Mouse (Mus musculus) midbrain, embryonic 14.5 days (tissue): ENCODE measurements at regions not wholly inside any gene's neighbourhood (a gene's known extent, or its start where the extent isn't known, plus 50 kb on each side); places are given as distances from the start of the nearest gene placed in this dataset.
"Not testable (repeated sequence)": the region's sequence is repeated elsewhere in the genome, so short reads cannot be mapped to it uniquely, and the experiment has no call there.

Experiments used
- ATAC-seq: fragments of 200-750 bp; cut with Nextera tagmentation; 2 replicates; pipeline ENCODE4 v1.8.0; 2017; ENCODE audit warnings: moderate number of reproducible peaks, moderate library complexity; ENCODE audit not compliant: low FRiP score, low TSS enrichment
- DNase-seq: peaks from one replicate; pipeline ENCODE4 v3.0.0-alpha.2; 2015
- H3K27ac ChIP-seq: fragments of 300-500 bp; sonication (generic); replicated peaks from 2 replicates; pipeline ENCODE4 v1.5.1; 2014; ENCODE audit warnings: mild to moderate bottlenecking, low read depth, low read length, moderate library complexity
- H3K27me3 ChIP-seq: fragments of 300-500 bp; sonication (generic); 2 replicates; pipeline ENCODE4 v1.6.1; 2014; ENCODE audit warnings: low read length, control low read depth, mixed read lengths; ENCODE audit not compliant: control insufficient read depth, insufficient read depth
- H3K36me3 ChIP-seq: fragments of 300-500 bp; sonication (generic); 2 replicates; pipeline ENCODE4 v1.6.1; 2014; ENCODE audit warnings: low read length, control low read depth; ENCODE audit not compliant: control insufficient read depth, insufficient read depth
- H3K4me1 ChIP-seq: fragments of 300-500 bp; sonication (generic); 2 replicates; pipeline ENCODE4 v1.6.1; 2014; ENCODE audit warnings: mild to moderate bottlenecking, antibody characterized with exemption, low read length, control low read depth; ENCODE audit not compliant: control insufficient read depth, insufficient read depth
- H3K4me2 ChIP-seq: fragments of 300-500 bp; sonication (generic); 2 replicates; pipeline ENCODE4 v1.6.1; 2014; ENCODE audit warnings: mild to moderate bottlenecking, low read length, moderate library complexity
- H3K4me3 ChIP-seq: fragments of 300-500 bp; sonication (generic); replicated peaks from 2 replicates; pipeline ENCODE4 v1.5.1; 2014; ENCODE audit warnings: low read depth, low read length
- H3K9ac ChIP-seq: fragments of 300-500 bp; sonication (generic); replicated peaks from 2 replicates; pipeline ENCODE4 v1.6.1; 2014; ENCODE audit warnings: mild to moderate bottlenecking, low read length, moderate library complexity
- H3K9me3 ChIP-seq: fragments of 300-500 bp; sonication (generic); 2 replicates; pipeline ENCODE4 v1.6.1; 2016; ENCODE audit warnings: low read length, control low read depth, mixed read lengths; ENCODE audit not compliant: control insufficient read depth
- WGBS: fragments of 180-500 bp; shearing (Covaris S2); extraction: QIAGEN DNeasy Blood & Tissue Kit; methylation state at CpG from one replicate; pipeline ENCODE4 v1.1.7; 2014; 5-methylcytosine and 5-hydroxymethylcytosine counted together

DNA sequence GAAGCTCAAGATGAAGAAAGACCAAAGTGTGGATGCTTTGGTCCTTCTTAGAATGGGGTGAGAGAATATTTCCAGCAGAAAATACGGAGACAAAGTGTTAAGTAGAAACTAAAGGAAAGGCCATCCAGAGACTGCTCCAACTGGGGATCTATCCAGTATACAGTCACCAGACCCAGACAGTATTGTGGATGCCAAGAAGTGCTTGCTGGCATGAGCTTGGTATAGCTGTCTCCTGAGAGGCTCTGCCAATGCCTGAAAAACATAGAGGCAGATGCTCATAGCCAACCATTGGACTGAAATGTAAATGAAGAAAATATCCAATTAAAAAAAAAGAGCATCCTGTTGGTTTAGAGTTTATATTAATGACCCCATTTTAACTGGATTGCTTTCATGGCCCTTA lies 253.8 kb downstream of the Gm8797 start:
- Histone ChIP-seq H3K36me3 (no peaks in the 10 kb centered on the region), H3K9ac (no peak overlapping the region), H3K4me1 (no peaks in the 10 kb centered on the region), H3K4me3 (no peak overlapping the region), H3K9me3 (no peaks in the 10 kb centered on the region), H3K4me2 (no peak overlapping the region), H3K27me3 (no peaks in the 10 kb centered on the region), H3K27ac (no peak overlapping the region)
- DNase-seq (no peak), ATAC-seq (no peak)
- WGBS: 90% methylated on average over 1 of the region's 1 CpGs

DNA sequence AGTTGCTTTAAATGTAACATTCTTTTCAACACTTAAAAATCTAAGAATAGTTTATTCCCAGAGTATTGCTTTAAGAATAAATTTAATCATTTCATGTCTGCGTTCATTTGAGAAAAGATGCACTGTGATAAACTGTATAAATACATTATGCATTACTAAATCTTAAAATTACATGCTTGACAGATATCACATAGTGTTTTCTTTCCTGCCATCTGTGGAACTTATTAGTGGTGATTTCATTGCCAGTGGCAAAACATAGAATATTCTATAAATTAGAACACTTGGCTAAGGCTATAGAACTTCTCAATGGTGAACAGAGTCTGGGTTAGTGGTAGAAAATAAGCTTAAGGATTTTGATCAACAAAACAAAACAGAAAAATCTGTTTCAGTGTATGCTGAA lies 268.1 kb downstream of the Gm8797 start:
- Histone ChIP-seq H3K4me1 (no peaks in the 10 kb centered on the region), H3K27ac (no peak overlapping the region), H3K4me3 (no peak overlapping the region), H3K9ac (no peak overlapping the region), H3K9me3 (no peaks in the 10 kb centered on the region), H3K4me2 (no peak overlapping the region), H3K27me3 (no peaks in the 10 kb centered on the region), H3K36me3 (no peaks in the 10 kb centered on the region)
- 76% methylated on average over 1 of the region's 1 CpGs for WGBS
- DNase-seq: no peak
- no peak for ATAC-seq

DNA sequence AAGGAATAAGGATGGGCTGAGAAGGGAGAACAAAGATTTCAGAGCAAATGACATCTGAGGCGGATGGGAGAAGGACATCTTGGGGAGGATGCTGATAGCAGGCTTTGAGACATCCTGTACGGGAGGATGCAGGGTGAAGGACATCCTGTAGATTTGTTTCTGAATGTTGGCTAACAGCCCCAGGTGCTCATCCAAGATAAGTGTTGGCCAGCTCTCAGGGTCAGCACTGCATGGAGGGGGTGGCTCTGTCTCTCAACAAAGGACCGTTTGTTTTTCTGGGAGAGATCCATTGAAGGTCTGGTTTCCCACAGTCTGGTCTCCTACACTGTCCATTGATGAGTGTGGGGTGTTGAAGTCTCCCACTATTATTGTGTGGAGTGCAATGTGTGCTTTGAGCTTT lies 290.7 kb downstream of the Gm8797 start:
- H3K4me2 ChIP-seq, H3K27me3 ChIP-seq, H3K36me3 ChIP-seq, H3K27ac ChIP-seq, DNase-seq, H3K4me1 ChIP-seq, H3K4me3 ChIP-seq, H3K9ac ChIP-seq, H3K9me3 ChIP-seq, ATAC-seq: not testable (repeated sequence)
- WGBS: 78% methylated on average over 3 of the region's 3 CpGs

DNA sequence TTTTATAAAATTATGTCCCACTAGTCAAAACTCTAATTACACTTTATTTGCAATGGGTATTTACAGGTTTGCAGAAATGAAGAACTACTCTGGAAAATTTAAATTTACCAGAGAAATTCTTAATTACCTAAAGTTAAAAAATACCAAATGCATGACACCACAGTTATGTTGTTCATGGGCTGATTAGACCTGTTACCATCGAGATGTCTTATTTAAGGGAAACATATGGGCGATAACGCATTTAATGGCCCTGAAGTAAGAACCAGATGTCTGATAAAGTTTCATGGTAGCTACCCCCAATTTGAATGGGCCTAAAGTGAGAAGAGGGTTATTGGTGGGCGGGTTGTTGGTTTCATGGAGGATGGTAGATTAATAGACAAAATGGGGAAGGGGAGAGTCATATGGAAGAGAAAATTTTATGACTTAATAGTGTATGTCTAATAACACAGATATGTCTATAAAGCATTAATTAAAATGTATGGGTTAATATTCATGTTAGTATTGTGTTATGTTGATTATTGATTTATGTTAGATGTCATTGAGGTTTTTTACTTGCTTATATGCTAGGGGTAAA lies 299.0 kb downstream of the Gm8797 start:
- H3K9ac ChIP-seq: no peak overlapping the region
- H3K9me3 ChIP-seq: no peaks in the 10 kb centered on the region
- WGBS: 94% methylated on average over 4 of the region's 4 CpGs
- no peak for ATAC-seq
- no peak overlapping the region for H3K27ac ChIP-seq
- no peak overlapping the region for H3K4me3 ChIP-seq
- no peaks in the 10 kb centered on the region for H3K4me1 ChIP-seq
- no peaks in the 10 kb centered on the region for H3K27me3 ChIP-seq
- no peaks in the 10 kb centered on the region for H3K36me3 ChIP-seq
- DNase-seq: no peak
- no peak overlapping the region for H3K4me2 ChIP-seq

DNA sequence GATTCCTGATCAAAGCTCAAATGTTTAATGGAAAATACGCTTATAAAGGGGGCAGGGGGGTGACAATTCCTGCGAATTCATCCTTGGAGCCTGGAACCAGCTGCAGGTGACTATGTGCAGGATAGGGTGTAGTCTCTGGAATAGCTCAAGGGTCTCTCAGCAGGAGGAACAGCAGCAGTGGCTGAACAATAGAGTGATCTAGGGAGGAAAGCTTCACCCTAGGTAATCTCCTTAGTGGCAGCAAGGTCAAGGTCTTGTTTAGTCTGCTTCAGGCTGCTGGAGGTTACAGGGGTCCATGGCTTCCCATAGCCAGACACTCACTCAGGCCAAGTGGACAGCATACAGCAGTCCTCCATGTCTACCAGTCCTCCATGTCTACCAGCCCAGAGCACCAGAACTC lies 301.3 kb downstream of the Gm8797 start:
- no peak overlapping the region for H3K27ac ChIP-seq
- WGBS: 92% methylated on average over 2 of the region's 2 CpGs
- no peak overlapping the region for H3K9ac ChIP-seq
- ATAC-seq (no peak), DNase-seq (no peak)
- no peak overlapping the region for H3K4me3 ChIP-seq
- no peak overlapping the region for H3K4me2 ChIP-seq
- H3K9me3 ChIP-seq: no peaks in the 10 kb centered on the region
- no peaks in the 10 kb centered on the region for H3K36me3 ChIP-seq
- H3K27me3 ChIP-seq: no peaks in the 10 kb centered on the region
- H3K4me1 ChIP-seq: no peaks in the 10 kb centered on the region

DNA sequence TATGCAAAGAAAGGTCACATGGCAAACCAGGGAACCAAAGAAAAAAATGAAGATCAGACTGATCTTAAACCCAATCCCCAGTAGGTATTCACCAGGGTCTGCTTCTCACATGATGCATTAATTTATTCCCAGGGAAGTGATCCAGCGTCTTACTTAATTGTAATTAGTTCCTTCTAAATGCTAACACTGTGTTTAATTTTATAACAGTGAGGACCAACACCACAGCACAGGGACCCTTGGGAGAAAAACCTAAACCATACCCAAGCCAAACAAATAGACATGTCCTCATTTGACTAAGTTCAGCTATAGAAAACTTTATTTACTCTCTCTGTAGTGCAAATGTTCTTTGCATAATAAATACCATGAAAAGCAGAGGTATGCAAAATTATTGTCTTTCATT lies 333.2 kb downstream of the Gm8797 start:
- Histone ChIP-seq H3K4me1 (no peaks in the 10 kb centered on the region), H3K27me3 (no peaks in the 10 kb centered on the region), H3K4me3 (no peak overlapping the region), H3K36me3 (no peaks in the 10 kb centered on the region), H3K9ac (no peak overlapping the region), H3K27ac (no peak overlapping the region), H3K4me2 (no peak overlapping the region), H3K9me3 (no peaks in the 10 kb centered on the region)
- DNase-seq (no peak), ATAC-seq (no peak)
- WGBS: 23% methylated on average over 1 of the region's 1 CpGs

DNA sequence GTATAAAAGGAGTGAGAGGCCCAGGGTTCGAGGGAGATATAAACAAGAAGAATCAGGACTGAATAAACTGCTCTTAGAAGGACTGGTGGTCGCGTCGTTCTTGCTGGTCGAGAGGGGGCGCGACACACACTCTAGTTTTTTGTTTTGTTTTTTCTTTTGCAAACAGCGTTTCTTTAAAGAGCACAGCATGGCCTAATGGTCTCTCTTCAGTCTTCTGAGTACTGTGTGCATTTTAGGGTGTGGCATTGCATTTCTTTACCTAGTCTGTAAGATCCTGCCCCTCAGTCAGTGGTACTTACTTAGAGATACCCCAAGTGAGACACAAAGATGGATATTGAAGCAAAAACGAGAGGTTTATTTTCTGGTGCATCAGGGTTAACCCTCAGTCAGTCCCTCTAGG lies 336.7 kb downstream of the Gm8797 start:
- Histone ChIP-seq H3K27ac (no peak overlapping the region), H3K9me3 (no peaks in the 10 kb centered on the region), H3K27me3 (no peaks in the 10 kb centered on the region), H3K9ac (no peak overlapping the region), H3K4me1 (no peaks in the 10 kb centered on the region), H3K4me2 (no peak overlapping the region), H3K4me3 (no peak overlapping the region), H3K36me3 (no peaks in the 10 kb centered on the region)
- WGBS: 86% methylated on average over 9 of the region's 9 CpGs
- DNase-seq (no peak), ATAC-seq (no peak)

DNA sequence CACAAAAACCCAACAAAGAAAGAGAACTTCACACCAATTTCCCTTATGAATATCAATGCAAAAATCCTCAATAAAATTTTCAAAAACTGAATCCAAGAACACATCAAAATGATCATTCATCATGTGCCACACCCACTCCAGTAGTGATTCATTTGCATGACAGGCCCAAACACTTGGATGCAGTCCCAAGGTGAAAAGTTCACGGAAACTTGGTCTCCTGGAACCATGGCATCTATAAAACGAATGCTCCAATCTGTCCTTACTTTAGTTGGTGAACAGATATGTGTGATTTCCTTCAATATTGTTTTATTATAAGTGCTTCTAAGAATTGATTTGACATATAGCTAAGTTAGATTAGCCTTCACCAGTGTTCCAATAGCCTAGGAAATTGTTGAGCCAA lies 343.3 kb downstream of the Gm8797 start:
- H3K27ac ChIP-seq: no peak overlapping the region
- H3K4me2 ChIP-seq: no peak overlapping the region
- ATAC-seq: no peak
- no peak for DNase-seq
- H3K4me3 ChIP-seq: no peak overlapping the region
- H3K9me3 ChIP-seq: no peaks in the 10 kb centered on the region
- H3K4me1 ChIP-seq: no peaks in the 10 kb centered on the region
- no peaks in the 10 kb centered on the region for H3K27me3 ChIP-seq
- no peak overlapping the region for H3K9ac ChIP-seq
- WGBS: 90% methylated on average over 2 of the region's 2 CpGs
- no peaks in the 10 kb centered on the region for H3K36me3 ChIP-seq

DNA sequence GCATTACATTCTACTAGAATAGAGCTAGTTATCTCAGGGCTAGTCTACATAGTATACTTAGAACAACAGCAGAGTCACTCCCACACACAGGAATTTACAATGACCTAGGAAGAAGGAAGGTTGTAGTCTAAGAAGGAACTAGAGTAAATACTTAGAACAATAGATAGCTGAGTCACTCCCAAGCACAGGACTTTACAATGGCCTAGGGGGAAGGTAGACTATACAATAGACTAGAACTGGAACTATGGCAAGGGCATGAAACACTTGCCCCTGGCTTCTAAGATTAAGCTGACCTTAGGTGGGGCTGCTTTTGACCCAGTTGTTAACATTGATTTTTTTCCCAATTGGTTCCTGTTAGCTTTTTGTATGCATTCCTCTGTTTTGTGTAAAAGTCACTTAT lies 343.8 kb downstream of the Gm8797 start:
- not testable (repeated sequence) for ATAC-seq, DNase-seq

More for the DNA sequence above, 343.8 kb downstream of the Gm8797 start:
- not testable (repeated sequence) for H3K27ac ChIP-seq, H3K27me3 ChIP-seq, H3K9ac ChIP-seq, H3K4me3 ChIP-seq, H3K36me3 ChIP-seq, H3K4me2 ChIP-seq, H3K9me3 ChIP-seq, H3K4me1 ChIP-seq
